Mouse (Mus musculus) erythroid progenitor cell, adult 5-6 weeks (primary cell): ENCODE measurements around the gene Glud1. TPM values are rescaled to one million over a fixed set of nuclear protein-coding genes. Genes with fewer than 3 reads are reported as not detected.

Experiments used
- ATAC-seq: replicated peaks from 2 replicates; pipeline ENCODE4 v1.8.0; 2016; ENCODE audit warnings: moderate number of reproducible peaks, mild to moderate bottlenecking, moderate TSS enrichment, inconsistent platforms; ENCODE audit not compliant: poor library complexity, low FRiP score, severe bottlenecking
- total RNA-seq, 2 experiments: library from RNA; stranded (forward) in 1 of 2; stranded (reverse) in 1 of 2; fragments of 150-400 nt in 1 of 2; fragments of 186-747, 209-891 nt in 1 of 2; gene quantifications; 2 replicates each; pipeline versions ENCODE4 v1.2.3 to v1.2.4; 2015 to 2017; ENCODE audit warnings: low replicate concordance in 2 of 2

Glud1 gene
- total RNA-seq (2015; ENCODE audit: low replicate concordance) (38.6 and 46.5 TPM in 2 replicates), total RNA-seq (2017; ENCODE audit: low replicate concordance) (16.0 and 21.9 TPM in 2 replicates)

GRCm38 (mm10) chr14:34310234-34310965 lies at the start of gene Glud1, which contains the start of gene Shld2:
Gene Glud1 (plus strand): TSS chr14:34310727.
Gene Shld2 (minus strand): TSS chr14:34310493.
- peak; percentile 91 for ATAC-seq

- ATAC-seq = no peak
These were observed 42.5 kb upstream of the Glud1 start for GRCm38 (mm10) chr14:34268046-34268445.

GRCm38 (mm10) chr14:34273280-34273679 lies 37.2 kb upstream of the Glud1 start:
- no peak for ATAC-seq

- no peak for ATAC-seq
These were observed 36.4 kb upstream of the Glud1 start for GRCm38 (mm10) chr14:34274141-34274540.

- no peak for ATAC-seq
These were observed 35.3 kb upstream of the Glud1 start for GRCm38 (mm10) chr14:34275225-34275624.

GRCm38 (mm10) chr14:34279726-34280125 lies 30.8 kb upstream of the Glud1 start:
- no peak for ATAC-seq

GRCm38 (mm10) chr14:34280798-34281197 lies 29.7 kb upstream of the Glud1 start:
- no peak for ATAC-seq

GRCm38 (mm10) chr14:34281736-34282269 lies 28.7 kb upstream of the Glud1 start:
- ATAC-seq = no peak

- ATAC-seq = no peak
These were observed 22.1 kb upstream of the Glud1 start for GRCm38 (mm10) chr14:34288396-34288795.

GRCm38 (mm10) chr14:34289259-34290015 lies 21.1 kb upstream of the Glud1 start:
- ATAC-seq = no peak

- ATAC-seq = no peak
These were observed 20.3 kb upstream of the Glud1 start for GRCm38 (mm10) chr14:34290229-34290628.

- no peak for ATAC-seq
These were observed 16.9 kb upstream of the Glud1 start for GRCm38 (mm10) chr14:34293641-34294040.

- ATAC-seq = no peak
These were observed 14.2 kb upstream of the Glud1 start for GRCm38 (mm10) chr14:34296350-34296749.

- no peak for ATAC-seq
These were observed 13.5 kb upstream of the Glud1 start for GRCm38 (mm10) chr14:34297038-34297437.

- ATAC-seq = no peak
These were observed 12.9 kb upstream of the Glud1 start for GRCm38 (mm10) chr14:34297634-34298033.

- no peak for ATAC-seq
These were observed 11.4 kb upstream of the Glud1 start for GRCm38 (mm10) chr14:34298871-34299700.

GRCm38 (mm10) chr14:34302681-34303242 lies 7.8 kb upstream of the Glud1 start:
- no peak for ATAC-seq

- ATAC-seq = no peak
These were observed 7.3 kb upstream of the Glud1 start for GRCm38 (mm10) chr14:34303265-34303680.

- ATAC-seq = no peak
These were observed 1.3 kb upstream of the Glud1 start for GRCm38 (mm10) chr14:34309266-34309665.

- no peak for ATAC-seq
These were observed 657 bp upstream of the Glud1 start for GRCm38 (mm10) chr14:34309907-34310233.
